21 mouse cellular contexts compared by ENCODE assay signal in the genomic region with DNA sequence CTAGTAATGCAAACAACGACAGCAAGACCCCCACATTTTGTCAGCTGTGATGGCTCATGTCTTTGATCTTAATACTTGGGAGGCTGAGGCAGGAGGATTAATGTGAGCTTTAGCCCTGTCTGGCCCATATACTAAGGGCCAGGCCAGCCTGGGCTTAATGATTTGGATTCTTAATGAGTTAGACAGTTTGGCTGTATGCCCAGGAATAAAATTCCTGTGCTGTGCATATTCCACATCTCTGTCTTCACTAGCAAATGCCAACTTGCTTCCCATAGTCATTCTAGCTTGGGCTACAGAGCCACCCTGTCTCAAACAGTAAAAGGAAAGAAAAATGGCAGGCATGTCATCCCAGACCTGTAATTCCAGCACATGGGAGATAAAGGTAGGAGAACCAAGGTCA. TPM values are rescaled to one million over a fixed set of nuclear protein-coding genes. Genes with fewer than 3 reads are reported as not detected.
DNase-seq lines count a peak whose midpoint lies in the region; ATAC-seq and TF ChIP-seq lines count a peak whose summit lies in the region.
"Had no signal": no experiment of that assay in that cellular context is flagged by ENCODE, and none has a peak within 500 bp of the region (broad histone marks: within the 10 kb centered on the region; RNA-seq: fewer than 3 reads in every experiment).

No protein-coding gene starts in this region.

- no peak for TF ChIP-seq CTCF in kidney, adult 2 months (conservative IDR thresholded peaks at IDR 0.05; ENCODE audit: insufficient read depth, insufficient read length, low read depth, low read length)
- no peak for TF ChIP-seq CTCF in layer of hippocampus, adult 2 months (conservative IDR thresholded peaks at IDR 0.05)
- no peak for TF ChIP-seq CTCF in stomach, postnatal 0 days (IDR thresholded peaks at IDR 0.05; ENCODE audit: low read depth)

- WGBS in kidney, adult 2 months = 90% methylated on average over 1 of the region's 1 CpGs
- 81% methylated on average over 1 of the region's 1 CpGs for WGBS in kidney, embryonic 16.5 days
- 75% methylated on average over 1 of the region's 1 CpGs for WGBS in stomach, postnatal 0 days

- TF ChIP-seq EP300 in stomach, postnatal 0 days (optimal IDR thresholded peaks at IDR 0.05) = no peak

- H3K9me3 ChIP-seq in kidney, embryonic 16.5 days (ENCODE audit: low read length) = no peaks in the 10 kb centered on the region
- H3K9me3 ChIP-seq in stomach, postnatal 0 days (ENCODE audit: control insufficient read depth, low read length) = no peaks in the 10 kb centered on the region
- H3K9me3 ChIP-seq: embryonic facial prominence, embryonic 10.5 days; forebrain, embryonic 13.5 days; heart, embryonic 15.5 days had no signal

- peaks cover 17% of the 10 kb centered on the region; the same call in 1 of the 2 replicates for H3K4me1 ChIP-seq in kidney, adult 2 months (ENCODE audit: control insufficient read depth, insufficient read depth, low read length)
- peaks cover 10% of the 10 kb centered on the region for H3K4me1 ChIP-seq in kidney, embryonic 16.5 days (ENCODE audit: insufficient read depth, low read length)
- H3K4me1 ChIP-seq in stomach, postnatal 0 days (replicated peaks; ENCODE audit: control insufficient read depth, insufficient read depth) = no peaks in the 10 kb centered on the region
- H3K4me1 ChIP-seq: embryonic facial prominence, embryonic 10.5 days had no signal

- H3K4me2 ChIP-seq in kidney, embryonic 16.5 days (replicated peaks; ENCODE audit: low read depth, low read length) = no peak overlapping the region
- H3K4me2 ChIP-seq in stomach, postnatal 0 days (replicated peaks; ENCODE audit: low read depth) = no peak overlapping the region
- H3K4me2 ChIP-seq: forebrain, embryonic 13.5 days; heart, embryonic 11.5 days; heart, embryonic 15.5 days; hindbrain, embryonic 14.5 days had no signal

- TF ChIP-seq POLR2A in kidney, adult 2 months (IDR thresholded peaks at IDR 0.05; ENCODE audit: low read depth, low read length) = no peak

- DNase-seq in kidney, adult 2 months = peak; percentile 70
- DNase-seq in layer of hippocampus, adult 2 months (ENCODE audit: low spot score in 2 of 2) = no peak
- no peak for DNase-seq in layer of hippocampus, adult 8-10 months (ENCODE audit: low spot score in 2 of 2)
- DNase-seq in Muller cell, postnatal 12 days (ENCODE audit: inconsistent ontology term) = peak; percentile 80
- DNase-seq in stomach, postnatal 0 days (ENCODE audit: low spot score) = peak; percentile 3
- DNase-seq: adrenal gland, adult 2 months; adrenal gland, postnatal 25 days; cerebellum, adult 11 months; cerebellum, adult 9-11 months; cerebellum, postnatal 36 days; forebrain, postnatal 0 days; gastrocnemius, postnatal 14 days; heart, adult 2 months; heart, postnatal 14 days had no signal

- no peak for ATAC-seq in kidney, embryonic 16.5 days (ENCODE audit: low FRiP score, low TSS enrichment)
- ATAC-seq in stomach, postnatal 0 days (ENCODE audit: low FRiP score, low TSS enrichment) = no peak
- ATAC-seq: forebrain, embryonic 13.5 days; forebrain, postnatal 0 days had no signal

- H3K27ac ChIP-seq in kidney, adult 2 months (ENCODE audit: insufficient read depth, low read depth, low read length) = no peak overlapping the region
- H3K27ac ChIP-seq in kidney, embryonic 16.5 days (ENCODE audit: low read length) = no peak overlapping the region
- peak overlapping the region; percentile 18; the same call in 1 of the 2 replicates for H3K27ac ChIP-seq in layer of hippocampus, adult 2 months
- H3K27ac ChIP-seq in stomach, postnatal 0 days (replicated peaks) = no peak overlapping the region
- H3K27ac ChIP-seq: embryonic facial prominence, embryonic 10.5 days; forebrain, embryonic 13.5 days; heart, adult 2 months; heart, embryonic 15.5 days; hindbrain, embryonic 14.5 days had no signal

- no peak overlapping the region for H3K4me3 ChIP-seq in kidney, adult 2 months (ENCODE audit: insufficient read depth, low read depth, low read length)
- H3K4me3 ChIP-seq in kidney, embryonic 16.5 days (ENCODE audit: low read length) = no peak overlapping the region
- no peak overlapping the region for H3K4me3 ChIP-seq in layer of hippocampus, adult 2 months
- H3K4me3 ChIP-seq in stomach, postnatal 0 days (ENCODE audit: low read depth, low read length) = no peak overlapping the region
- H3K4me3 ChIP-seq: embryonic facial prominence, embryonic 10.5 days; forebrain, embryonic 13.5 days; heart, adult 2 months; heart, embryonic 15.5 days had no signal

- no peaks in the 10 kb centered on the region for H3K36me3 ChIP-seq in kidney, adult 2 months (ENCODE audit: control insufficient read depth, insufficient read depth, low read length)
- H3K36me3 ChIP-seq in kidney, embryonic 16.5 days (ENCODE audit: insufficient read depth, low read length) = no peaks in the 10 kb centered on the region
- no peaks in the 10 kb centered on the region for H3K36me3 ChIP-seq in stomach, postnatal 0 days (ENCODE audit: control insufficient read depth, insufficient read depth, low read length)
- H3K36me3 ChIP-seq: embryonic facial prominence, embryonic 10.5 days; heart, embryonic 15.5 days had no signal

- no peaks in the 10 kb centered on the region for H3K27me3 ChIP-seq in kidney, adult 2 months (replicated peaks; ENCODE audit: control insufficient read depth, insufficient read depth, low read length)
- H3K27me3 ChIP-seq in kidney, embryonic 16.5 days (ENCODE audit: insufficient read depth, low read length) = no peaks in the 10 kb centered on the region
- H3K27me3 ChIP-seq in stomach, postnatal 0 days (ENCODE audit: control insufficient read depth, insufficient read depth, low read length) = no peaks in the 10 kb centered on the region
- H3K27me3 ChIP-seq: CH12.LX; forebrain, embryonic 13.5 days; heart, embryonic 15.5 days had no signal

- no peak overlapping the region for H3K9ac ChIP-seq in kidney, embryonic 16.5 days (replicated peaks; ENCODE audit: low read length)
- H3K9ac ChIP-seq in stomach, postnatal 0 days (ENCODE audit: low read length) = no peak overlapping the region
- H3K9ac ChIP-seq: forebrain, embryonic 13.5 days; forebrain, postnatal 0 days; heart, embryonic 15.5 days; hindbrain, embryonic 14.5 days had no signal

RNA-seq across cellular contexts. Expression of a gene that starts 4.3 kb away (rescaled TPM):
- 28.9 and 31.1 TPM in 2 replicates for polyA plus RNA-seq in kidney, adult 2 months (2012; rRNA removed)
- 7.2 and 10.1 TPM in 2 replicates for polyA plus RNA-seq in kidney, embryonic 16.5 days (2015; fragmentation: Nextera tagmentation; extraction: Ambion mirVana)
- 100 to 1,000 TPM; 245 to 249 TPM for total RNA-seq in layer of hippocampus, adult 2 months (2021)
- total RNA-seq in layer of hippocampus, adult 8-10 months (2022) = 100 to 1,000 TPM; 136 to 227 (median 220) TPM
- polyA plus RNA-seq in stomach, postnatal 0 days (2015; fragmentation: Nextera tagmentation; extraction: Ambion mirVana) = 11.0 and 13.1 TPM in 2 replicates

Comparison
In these comparisons a context has a peak if more than half of its experiments do, and no peak if none do; other contexts are left out.
1. DNase-seq: peak in kidney, adult 2 months (single experiment), Muller cell, postnatal 12 days (single experiment) and stomach, postnatal 0 days (single experiment); none in layer of hippocampus, adult 2 months (0 of 2) and layer of hippocampus, adult 8-10 months (0 of 2).